Mouse (Mus musculus): ENCODE measurements around the gene Stoml1. TPM values are rescaled to one million over a fixed set of nuclear protein-coding genes. Genes with fewer than 3 reads are reported as not detected.
"Not testable (repeated sequence)": the region's sequence is repeated elsewhere in the genome, so short reads cannot be mapped to it uniquely, and the experiment has no call there.

Gene Stoml1
- polyA plus RNA-seq, 1 experiment from 2014 or later, result 37.6 TPM

DNA sequence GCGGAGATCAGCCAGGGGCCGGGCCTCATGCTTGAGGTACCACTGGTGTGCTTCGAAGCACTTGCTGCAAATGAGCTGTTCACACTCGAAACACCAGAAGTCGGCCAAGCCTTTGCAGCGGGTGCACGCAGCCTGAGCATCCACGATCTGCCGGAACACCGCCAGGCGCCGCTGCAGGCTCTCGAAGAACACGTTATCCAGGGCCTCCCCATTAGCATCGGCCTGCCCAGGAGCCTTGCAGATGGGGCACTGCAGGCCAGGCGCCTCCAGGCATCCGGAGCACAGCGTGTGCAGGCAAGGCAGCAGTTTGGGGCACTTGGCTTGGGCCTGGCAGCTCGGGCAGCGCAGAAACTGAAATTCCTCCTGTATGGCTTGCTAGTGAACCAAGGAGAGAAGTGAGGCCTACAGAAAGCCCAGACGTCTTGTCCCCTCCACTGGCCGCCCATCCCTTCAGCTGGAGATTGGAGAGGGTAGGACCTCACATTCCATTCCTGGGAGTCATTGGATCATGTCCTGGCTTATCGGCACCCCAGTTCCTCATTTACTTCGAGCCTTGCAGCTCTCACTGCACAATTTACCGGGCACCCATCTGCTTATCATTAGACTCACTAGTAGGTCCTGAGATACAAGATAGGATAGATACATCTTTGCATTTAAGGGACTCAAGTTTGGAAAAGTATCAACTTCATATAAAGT is 5.8 kb upstream of the Stoml1 start:
- Histone ChIP-seq H3K27me3 (ENCODE audit: control insufficient read depth, insufficient read depth, low read length) (no peaks in the 10 kb centered on the region), H3K4me3 (ENCODE audit: low read depth, low read length) (peak overlapping the region; percentile 11), H3K4me2 (ENCODE audit: low read depth, low read length, severe bottlenecking) (peak overlapping the region; percentile 43; the same call in 1 of the 2 replicates), H3K36me3 (ENCODE audit: control insufficient read depth, insufficient read depth, low read length) (no peaks in the 10 kb centered on the region), H3K9me3 (ENCODE audit: control insufficient read depth, low read length) (no peaks in the 10 kb centered on the region), H3K4me1 (replicated peaks; ENCODE audit: control insufficient read depth, insufficient read depth, low read length) (peaks cover 11% of the 10 kb centered on the region), H3K27ac (ENCODE audit: low read depth, low read length) (no peak overlapping the region), H3K9ac (ENCODE audit: low read length) (peak overlapping the region; percentile 49)
- WGBS, result 14% methylated on average over 25 of the region's 25 CpGs
- DNase-seq (ENCODE audit: low spot score) (peak; percentile 90), ATAC-seq (replicated peaks; ENCODE audit: low FRiP score) (peak; percentile 75)

- H3K4me1 ChIP-seq (replicated peaks; ENCODE audit: control insufficient read depth, insufficient read depth, low read length), result peaks cover 11% of the 10 kb centered on the region
- H3K4me3 ChIP-seq (ENCODE audit: low read depth, low read length), result peak overlapping the region; percentile 32
- no peaks in the 10 kb centered on the region for H3K9me3 ChIP-seq (ENCODE audit: control insufficient read depth, low read length)
- ATAC-seq (replicated peaks; ENCODE audit: low FRiP score) (no peak), DNase-seq (ENCODE audit: low spot score) (no peak)
- H3K4me2 ChIP-seq (ENCODE audit: low read depth, low read length, severe bottlenecking), result peak overlapping the region; percentile 61
- no peaks in the 10 kb centered on the region for H3K36me3 ChIP-seq (ENCODE audit: control insufficient read depth, insufficient read depth, low read length)
- 57% methylated on average over 7 of the region's 7 CpGs for WGBS
- no peak overlapping the region; the same call in 1 of the 2 replicates for H3K27ac ChIP-seq (ENCODE audit: low read depth, low read length)
- H3K9ac ChIP-seq (ENCODE audit: low read length), result peak overlapping the region; percentile 70
- no peaks in the 10 kb centered on the region for H3K27me3 ChIP-seq (ENCODE audit: control insufficient read depth, insufficient read depth, low read length)
Measured at GRCm38 (mm10) chr9:58248746-58249413, 4.1 kb upstream of the Stoml1 start.

GRCm38 (mm10) chr9:58249592-58250192 is 3.3 kb upstream of the Stoml1 start, which contains the start of gene Pml:
Gene Pml (minus strand): TSS chr9:58249786.
- ATAC-seq (replicated peaks; ENCODE audit: low FRiP score), result no peak
- H3K27ac ChIP-seq (ENCODE audit: low read depth, low read length), result peak within 1 kb of the TSS; percentile 61; the same call in 1 of the 2 replicates
- WGBS, result 2% methylated on average over 16 of the region's 16 CpGs
- no peaks in the 10 kb centered on the region for H3K27me3 ChIP-seq (ENCODE audit: control insufficient read depth, insufficient read depth, low read length)
- H3K9ac ChIP-seq (ENCODE audit: low read length), result peak within 1 kb of the TSS; percentile 70
- DNase-seq (ENCODE audit: low spot score), result peak; percentile 68
- H3K9me3 ChIP-seq (ENCODE audit: control insufficient read depth, low read length), result no peaks in the 10 kb centered on the region
- H3K4me1 ChIP-seq (replicated peaks; ENCODE audit: control insufficient read depth, insufficient read depth, low read length), result peaks cover 11% of the 10 kb centered on the region
- H3K36me3 ChIP-seq (ENCODE audit: control insufficient read depth, insufficient read depth, low read length), result no peaks in the 10 kb centered on the region
- H3K4me3 ChIP-seq (ENCODE audit: low read depth, low read length), result peak within 1 kb of the TSS; percentile 32
- peak within 1 kb of the TSS; percentile 61 for H3K4me2 ChIP-seq (ENCODE audit: low read depth, low read length, severe bottlenecking)

DNA sequence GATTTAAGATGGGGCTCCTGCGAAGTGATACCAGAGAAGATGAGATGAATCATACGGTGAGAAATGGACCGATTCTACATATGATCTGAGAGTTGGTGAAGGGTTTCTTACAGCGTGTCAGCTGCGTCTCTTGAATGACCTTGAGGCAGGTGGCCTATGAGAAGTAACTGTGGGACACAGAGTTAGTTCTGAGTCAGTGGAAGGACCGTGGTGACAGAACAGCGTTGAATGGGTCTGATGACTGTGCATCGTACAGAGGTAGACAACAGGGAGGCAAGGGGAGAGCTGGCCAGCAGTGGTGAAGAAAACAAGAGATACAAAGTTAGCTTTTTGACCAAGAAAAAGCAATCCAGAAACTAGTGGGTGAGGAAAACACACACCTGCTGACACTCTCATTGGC is 2.6 kb upstream of the Stoml1 start:
- DNase-seq (ENCODE audit: low spot score) (no peak), ATAC-seq (replicated peaks; ENCODE audit: low FRiP score) (no peak)
- peak overlapping the region; percentile 61; the same call in 1 of the 2 replicates for H3K4me2 ChIP-seq (ENCODE audit: low read depth, low read length, severe bottlenecking)
- H3K27ac ChIP-seq (ENCODE audit: low read depth, low read length), result no peak overlapping the region
- H3K27me3 ChIP-seq (ENCODE audit: control insufficient read depth, insufficient read depth, low read length), result no peaks in the 10 kb centered on the region
- 77% methylated on average over 8 of the region's 8 CpGs for WGBS
- no peaks in the 10 kb centered on the region for H3K36me3 ChIP-seq (ENCODE audit: control insufficient read depth, insufficient read depth, low read length)
- H3K4me3 ChIP-seq (ENCODE audit: low read depth, low read length), result no peak overlapping the region
- no peak overlapping the region for H3K9ac ChIP-seq (ENCODE audit: low read length)
- H3K9me3 ChIP-seq (ENCODE audit: control insufficient read depth, low read length), result no peaks in the 10 kb centered on the region
- peaks cover 11% of the 10 kb centered on the region for H3K4me1 ChIP-seq (replicated peaks; ENCODE audit: control insufficient read depth, insufficient read depth, low read length)

DNA sequence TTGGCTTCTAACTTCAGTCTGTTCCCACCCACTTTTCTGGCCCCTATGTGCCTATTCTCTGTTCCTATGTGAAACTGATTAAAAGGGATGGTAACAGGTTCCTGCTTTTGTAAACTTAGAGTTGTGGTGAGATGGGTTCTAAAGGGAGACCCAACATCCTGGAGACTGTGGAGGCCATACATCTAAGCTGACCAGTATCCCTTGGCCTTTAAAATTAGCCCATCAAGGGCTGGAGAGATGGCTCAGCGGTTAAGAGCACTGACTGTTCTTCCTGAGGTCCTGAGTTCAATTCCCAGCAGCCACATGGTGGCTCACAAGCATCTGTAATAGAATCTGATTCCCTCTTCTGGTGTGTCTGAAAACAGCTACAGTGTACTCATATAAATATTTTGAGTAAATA is 2.2 kb upstream of the Stoml1 start:
- not testable (repeated sequence) for H3K4me3 ChIP-seq (ENCODE audit: low read depth, low read length); ATAC-seq (replicated peaks; ENCODE audit: low FRiP score); H3K36me3 ChIP-seq (ENCODE audit: control insufficient read depth, insufficient read depth, low read length); H3K9me3 ChIP-seq (ENCODE audit: control insufficient read depth, low read length); H3K9ac ChIP-seq (ENCODE audit: low read length); H3K27ac ChIP-seq (ENCODE audit: low read depth, low read length); H3K4me2 ChIP-seq (ENCODE audit: low read depth, low read length, severe bottlenecking); H3K27me3 ChIP-seq (ENCODE audit: control insufficient read depth, insufficient read depth, low read length); DNase-seq (ENCODE audit: low spot score)
- H3K4me1 ChIP-seq (replicated peaks; ENCODE audit: control insufficient read depth, insufficient read depth, low read length), result peaks cover 11% of the 10 kb centered on the region
- 91% methylated on average over 1 of the region's 1 CpGs for WGBS

- Histone ChIP-seq H3K9ac (ENCODE audit: low read length) (peak overlapping the region; percentile 73), H3K4me3 (ENCODE audit: low read depth, low read length) (peak overlapping the region; percentile 70), H3K4me2 (ENCODE audit: low read depth, low read length, severe bottlenecking) (peak overlapping the region; percentile 61)
- H3K27ac ChIP-seq (ENCODE audit: low read depth, low read length); ATAC-seq (replicated peaks; ENCODE audit: low FRiP score); H3K27me3 ChIP-seq (ENCODE audit: control insufficient read depth, insufficient read depth, low read length); H3K4me1 ChIP-seq (replicated peaks; ENCODE audit: control insufficient read depth, insufficient read depth, low read length); DNase-seq (ENCODE audit: low spot score); H3K9me3 ChIP-seq (ENCODE audit: control insufficient read depth, low read length); H3K36me3 ChIP-seq (ENCODE audit: control insufficient read depth, insufficient read depth, low read length): not testable (repeated sequence)
- 67% methylated on average over 5 of the region's 5 CpGs for WGBS
Measured at GRCm38 (mm10) chr9:58253805-58254122, 800 bp downstream of the Stoml1 start.

GRCm38 (mm10) chr9:58255105-58255504 is 2.1 kb downstream of the Stoml1 start:
- WGBS, result 54% methylated on average over 2 of the region's 2 CpGs
- H3K9ac ChIP-seq (ENCODE audit: low read length), result no peak overlapping the region

DNA sequence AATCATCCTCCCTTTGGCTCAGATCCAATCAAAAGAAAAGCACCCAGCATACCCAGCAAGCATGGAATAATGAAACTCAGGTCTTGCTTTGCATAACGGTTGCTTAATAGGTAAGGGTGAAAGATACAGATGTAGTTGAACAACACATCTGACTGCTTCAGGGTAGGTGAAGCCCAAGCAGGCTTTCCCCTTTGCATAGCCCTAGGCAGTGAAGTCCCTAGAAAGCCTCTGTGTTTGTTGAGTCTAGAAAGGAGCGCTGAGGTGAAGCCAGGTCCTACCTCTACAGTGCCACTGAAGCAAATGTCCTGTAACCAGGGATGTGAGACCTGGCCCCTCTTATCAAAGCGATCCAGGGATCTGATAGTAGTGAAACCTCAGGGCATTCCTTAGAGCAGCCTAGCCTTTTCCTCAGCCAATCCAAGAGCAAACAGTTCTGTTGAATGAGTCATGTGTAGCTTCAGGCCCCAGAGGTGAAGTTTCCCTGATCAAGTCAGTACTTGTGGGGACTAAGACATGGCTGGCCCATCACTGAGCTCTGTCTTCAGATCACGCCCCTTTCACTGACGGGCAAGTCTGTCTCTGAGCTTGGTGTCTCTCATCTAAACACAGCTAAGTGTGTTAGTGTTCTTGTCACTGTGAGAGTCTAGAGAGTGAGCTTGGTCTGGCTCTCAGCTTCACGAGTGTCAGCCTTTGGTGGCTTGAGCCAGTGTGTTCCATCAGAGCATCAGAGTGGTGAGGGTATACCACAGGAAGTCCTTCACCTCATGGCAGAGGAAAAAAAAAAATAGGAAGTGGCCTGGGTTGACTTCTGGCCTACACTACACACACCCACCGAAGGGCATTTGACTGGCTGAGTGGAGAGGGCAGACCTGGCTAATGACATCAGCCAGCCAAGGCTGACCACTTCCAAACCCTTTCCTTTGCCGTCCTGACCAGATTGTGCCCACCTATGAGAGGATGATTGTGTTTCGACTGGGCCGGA is 3.0 kb downstream of the Stoml1 start:
- no peak for ATAC-seq (replicated peaks; ENCODE audit: low FRiP score)
- Histone ChIP-seq H3K36me3 (ENCODE audit: control insufficient read depth, insufficient read depth, low read length) (no peaks in the 10 kb centered on the region; the same call in 1 of the 2 replicates), H3K4me2 (ENCODE audit: low read depth, low read length, severe bottlenecking) (no peak overlapping the region), H3K27ac (ENCODE audit: low read depth, low read length) (no peak overlapping the region), H3K9me3 (ENCODE audit: control insufficient read depth, low read length) (no peaks in the 10 kb centered on the region), H3K9ac (ENCODE audit: low read length) (no peak overlapping the region), H3K27me3 (ENCODE audit: control insufficient read depth, insufficient read depth, low read length) (no peaks in the 10 kb centered on the region), H3K4me1 (replicated peaks; ENCODE audit: control insufficient read depth, insufficient read depth, low read length) (no peaks in the 10 kb centered on the region), H3K4me3 (ENCODE audit: low read depth, low read length) (no peak overlapping the region)
- no peak for DNase-seq (ENCODE audit: low spot score)
- WGBS, result 93% methylated on average over 10 of the region's 10 CpGs

More at GRCm38 (mm10) chr9:58255105-58255504, 2.1 kb downstream of the Stoml1 start:
- Histone ChIP-seq H3K4me1 (replicated peaks; ENCODE audit: control insufficient read depth, insufficient read depth, low read length) (no peaks in the 10 kb centered on the region), H3K27ac (ENCODE audit: low read depth, low read length) (no peak overlapping the region), H3K27me3 (ENCODE audit: control insufficient read depth, insufficient read depth, low read length) (no peaks in the 10 kb centered on the region), H3K9me3 (ENCODE audit: control insufficient read depth, low read length) (no peaks in the 10 kb centered on the region), H3K4me2 (ENCODE audit: low read depth, low read length, severe bottlenecking) (no peak overlapping the region), H3K4me3 (ENCODE audit: low read depth, low read length) (no peak overlapping the region), H3K36me3 (ENCODE audit: control insufficient read depth, insufficient read depth, low read length) (no peaks in the 10 kb centered on the region; the same call in 1 of the 2 replicates)
- no peak for DNase-seq (ENCODE audit: low spot score)
- ATAC-seq (replicated peaks; ENCODE audit: low FRiP score), result no peak

All from forebrain, embryonic 11.5 days (tissue).